Mouse (Mus musculus) embryonic facial prominence, embryonic 15.5 days (tissue): ENCODE data around the gene Arhgap30. TPM values are rescaled to one million over a fixed set of nuclear protein-coding genes. Genes with fewer than 3 reads are reported as not detected.

Source experiments
- ATAC-seq: fragments of 200-750 bp; cut with Nextera tagmentation; 2 replicates; pipeline ENCODE4 v1.8.0; 2017; ENCODE audit warnings: low read depth, moderate TSS enrichment; ENCODE audit not compliant: insufficient number of reproducible peaks, low FRiP score, low TSS enrichment
- H3K27ac ChIP-seq: fragments of 300-500 bp; sonication (generic); replicated peaks from 2 replicates; pipeline ENCODE4 v1.5.1; 2015; ENCODE audit warnings: mild to moderate bottlenecking, inconsistent platforms
- H3K27me3 ChIP-seq: fragments of 300-500 bp; sonication (generic); 2 replicates; pipeline ENCODE4 v1.6.1; 2015; ENCODE audit warnings: inconsistent platforms
- H3K36me3 ChIP-seq: fragments of 300-500 bp; sonication (generic); 2 replicates; pipeline ENCODE4 v1.6.1; 2015; ENCODE audit warnings: mild to moderate bottlenecking, inconsistent platforms
- H3K4me1 ChIP-seq: fragments of 300-500 bp; sonication (generic); 2 replicates; pipeline ENCODE4 v1.6.1; 2015; ENCODE audit warnings: inconsistent platforms
- H3K4me2 ChIP-seq: fragments of 300-500 bp; sonication (generic); replicated peaks from 2 replicates; pipeline ENCODE4 v1.6.1; 2015; ENCODE audit warnings: mild to moderate bottlenecking, inconsistent platforms
- H3K4me3 ChIP-seq: fragments of 300-500 bp; sonication (generic); replicated peaks from 2 replicates; pipeline ENCODE4 v1.5.1; 2015; ENCODE audit warnings: mild to moderate bottlenecking, inconsistent platforms
- H3K9ac ChIP-seq: fragments of 300-500 bp; sonication (generic); 2 replicates; pipeline ENCODE4 v1.6.1; 2015; ENCODE audit warnings: inconsistent platforms
- H3K9me3 ChIP-seq: fragments of 300-500 bp; sonication (generic); replicated peaks from 2 replicates; pipeline ENCODE4 v1.6.1; 2016; ENCODE audit warnings: inconsistent platforms
- WGBS: fragments of 180-500 bp; shearing (Covaris S2); methylation state at CpG from one replicate; pipeline ENCODE4 v1.1.7; 2015; 5-methylcytosine and 5-hydroxymethylcytosine counted together
- polyA plus RNA-seq: library from polyadenylated mRNA; unstranded; fragments of >200 nt; fragmentation: Nextera tagmentation; extraction: Ambion mirVana; gene quantifications from 2 replicates; pipeline ENCODE4 v1.2.1, GENCODE M21; 2015

The Arhgap30 gene
- polyA plus RNA-seq, 1 experiment from 2014 or later, result 2.6 TPM

GRCm38 (mm10) chr1:171378298-171378697 lies 10.5 kb upstream of the Arhgap30 start:
- Histone ChIP-seq H3K9ac (no peak overlapping the region), H3K27me3 (peaks cover 15% of the 10 kb centered on the region; the same call in 1 of the 2 replicates), H3K27ac (no peak overlapping the region), H3K9me3 (no peaks in the 10 kb centered on the region), H3K4me2 (no peak overlapping the region), H3K4me3 (no peak overlapping the region), H3K4me1 (peaks cover 27% of the 10 kb centered on the region), H3K36me3 (no peaks in the 10 kb centered on the region)
- WGBS, result 87% methylated on average over 6 of the region's 6 CpGs
- ATAC-seq, result no peak

GRCm38 (mm10) chr1:171379935-171380599 lies 8.7 kb upstream of the Arhgap30 start:
- Histone ChIP-seq H3K36me3 (no peaks in the 10 kb centered on the region), H3K9ac (no peak overlapping the region), H3K27me3 (peaks cover 15% of the 10 kb centered on the region; the same call in 1 of the 2 replicates), H3K4me1 (peaks cover 24% of the 10 kb centered on the region), H3K9me3 (no peaks in the 10 kb centered on the region), H3K4me3 (peak overlapping the region; percentile 22), H3K4me2 (peak overlapping the region; percentile 54), H3K27ac (no peak overlapping the region)
- no peak for ATAC-seq
- 7% methylated on average over 31 of the region's 31 CpGs for WGBS

- no peak overlapping the region for H3K27ac ChIP-seq
- peaks cover 18% of the 10 kb centered on the region for H3K4me1 ChIP-seq
- no peak overlapping the region for H3K9ac ChIP-seq
- no peak overlapping the region for H3K4me2 ChIP-seq
- no peak overlapping the region for H3K4me3 ChIP-seq
- WGBS, result 81% methylated on average over 11 of the region's 11 CpGs
- ATAC-seq, result no peak
- H3K9me3 ChIP-seq, result no peaks in the 10 kb centered on the region
- H3K27me3 ChIP-seq, result peaks cover 15% of the 10 kb centered on the region; the same call in 1 of the 2 replicates
- no peaks in the 10 kb centered on the region for H3K36me3 ChIP-seq
These were observed 6.6 kb upstream of the Arhgap30 start for GRCm38 (mm10) chr1:171382096-171382620.

- Histone ChIP-seq H3K4me2 (no peak overlapping the region; the same call in 1 of the 2 replicates), H3K27me3 (peaks cover 15% of the 10 kb centered on the region; the same call in 1 of the 2 replicates), H3K27ac (no peak overlapping the region), H3K9ac (no peak overlapping the region), H3K4me3 (no peak overlapping the region), H3K36me3 (no peaks in the 10 kb centered on the region), H3K4me1 (peaks cover 18% of the 10 kb centered on the region), H3K9me3 (no peaks in the 10 kb centered on the region)
- 47% methylated on average over 9 of the region's 9 CpGs for WGBS
- 0 out of 2 replicates have a peak, but pooled peaks have one; percentile 24 for ATAC-seq
These were observed 4.4 kb upstream of the Arhgap30 start for GRCm38 (mm10) chr1:171384361-171384760.

GRCm38 (mm10) chr1:171385171-171385570 lies 3.6 kb upstream of the Arhgap30 start:
- WGBS, result 64% methylated on average over 9 of the region's 9 CpGs

GRCm38 (mm10) chr1:171387099-171387498 lies 1.7 kb upstream of the Arhgap30 start:
- H3K9ac ChIP-seq, result no peak overlapping the region
- H3K4me1 ChIP-seq, result peaks cover 7% of the 10 kb centered on the region; the same call in 1 of the 2 replicates
- H3K27ac ChIP-seq, result no peak overlapping the region
- H3K4me3 ChIP-seq, result no peak overlapping the region
- H3K27me3 ChIP-seq, result no peaks in the 10 kb centered on the region
- H3K4me2 ChIP-seq, result no peak overlapping the region
- WGBS, result 24% methylated on average over 6 of the region's 6 CpGs
- ATAC-seq, result no peak
- no peaks in the 10 kb centered on the region for H3K9me3 ChIP-seq
- H3K36me3 ChIP-seq, result no peaks in the 10 kb centered on the region

More at GRCm38 (mm10) chr1:171385171-171385570, 3.6 kb upstream of the Arhgap30 start:
- H3K4me2 ChIP-seq, result no peak overlapping the region
- no peaks in the 10 kb centered on the region for H3K9me3 ChIP-seq
- ATAC-seq, result no peak
- H3K27ac ChIP-seq, result no peak overlapping the region
- peaks cover 10% of the 10 kb centered on the region for H3K4me1 ChIP-seq
- H3K27me3 ChIP-seq, result 0 out of 2 replicates have a peak, but pooled peaks cover 9% of the 10 kb centered on the region
- no peaks in the 10 kb centered on the region for H3K36me3 ChIP-seq
- H3K9ac ChIP-seq, result no peak overlapping the region
- H3K4me3 ChIP-seq, result no peak overlapping the region

GRCm38 (mm10) chr1:171390101-171390500 lies 1.3 kb downstream of the Arhgap30 start:
- Histone ChIP-seq H3K27me3 (no peaks in the 10 kb centered on the region), H3K9ac (no peak overlapping the region), H3K36me3 (no peaks in the 10 kb centered on the region), H3K27ac (no peak overlapping the region), H3K4me2 (no peak overlapping the region), H3K4me1 (no peaks in the 10 kb centered on the region), H3K4me3 (no peak overlapping the region), H3K9me3 (no peaks in the 10 kb centered on the region)
- ATAC-seq, result no peak
- WGBS, result 60% methylated on average over 4 of the region's 4 CpGs

- Histone ChIP-seq H3K4me1 (no peaks in the 10 kb centered on the region), H3K36me3 (no peaks in the 10 kb centered on the region)
- ATAC-seq, result no peak
These were observed 13.1 kb downstream of the Arhgap30 start for GRCm38 (mm10) chr1:171401821-171402220.

GRCm38 (mm10) chr1:171402991-171403390 lies 14.2 kb downstream of the Arhgap30 start:
- Histone ChIP-seq H3K36me3 (no peaks in the 10 kb centered on the region), H3K9ac (no peak overlapping the region), H3K27ac (no peak overlapping the region), H3K27me3 (peaks cover 4% of the 10 kb centered on the region), H3K4me2 (no peak overlapping the region), H3K4me3 (no peak overlapping the region), H3K4me1 (no peaks in the 10 kb centered on the region), H3K9me3 (no peaks in the 10 kb centered on the region)
- 62% methylated on average over 9 of the region's 9 CpGs for WGBS
- ATAC-seq, result no peak

More at GRCm38 (mm10) chr1:171401821-171402220, 13.1 kb downstream of the Arhgap30 start:
- Histone ChIP-seq H3K27ac (no peak overlapping the region), H3K4me3 (no peak overlapping the region), H3K27me3 (no peaks in the 10 kb centered on the region), H3K4me2 (no peak overlapping the region), H3K9ac (no peak overlapping the region), H3K9me3 (no peaks in the 10 kb centered on the region)
- WGBS, result 66% methylated on average over 4 of the region's 4 CpGs

- Histone ChIP-seq H3K27ac (no peak overlapping the region), H3K4me2 (no peak overlapping the region), H3K27me3 (peaks cover 18% of the 10 kb centered on the region), H3K36me3 (no peaks in the 10 kb centered on the region), H3K4me1 (no peaks in the 10 kb centered on the region), H3K9ac (no peak overlapping the region), H3K4me3 (no peak overlapping the region), H3K9me3 (no peaks in the 10 kb centered on the region)
- WGBS, result 78% methylated on average over 5 of the region's 5 CpGs
- no peak for ATAC-seq
These were observed 18.5 kb downstream of the Arhgap30 start for GRCm38 (mm10) chr1:171407263-171407662.

GRCm38 (mm10) chr1:171410231-171410630 lies 21.5 kb downstream of the Arhgap30 start:
- no peak overlapping the region for H3K9ac ChIP-seq
- H3K36me3 ChIP-seq, result peaks cover 1% of the 10 kb centered on the region
- no peak overlapping the region for H3K4me2 ChIP-seq
- H3K4me3 ChIP-seq, result no peak overlapping the region; the same call in 1 of the 2 replicates
- no peak for ATAC-seq
- peaks cover 15% of the 10 kb centered on the region for H3K4me1 ChIP-seq
- no peak overlapping the region for H3K27ac ChIP-seq
- H3K9me3 ChIP-seq, result no peaks in the 10 kb centered on the region
- 82% methylated on average over 1 of the region's 1 CpGs for WGBS
- peaks cover 18% of the 10 kb centered on the region for H3K27me3 ChIP-seq
